Mouse (Mus musculus) lung, postnatal 0 days (tissue): ENCODE results near the gene Gpr15.

Source experiments
- CTCF ChIP-seq: IDR thresholded peaks from 2 replicates; pipeline ENCODE4 v1.5.1; 2016; ENCODE audit warnings: antibody characterized with exemption, mild to moderate bottlenecking
- EP300 ChIP-seq: IDR thresholded peaks from 2 replicates; pipeline ENCODE4 v1.6.1; 2016; ENCODE audit warnings: antibody characterized with exemption, mild to moderate bottlenecking, control low read depth

- TF ChIP-seq CTCF (no peak), EP300 (no peak)
Observed at GRCm38 (mm10) chr16:58676156-58676555, 42.7 kb downstream of the Gpr15 start.
